Mouse (Mus musculus): ENCODE results near the gene Ltk.

The Ltk gene

DNA sequence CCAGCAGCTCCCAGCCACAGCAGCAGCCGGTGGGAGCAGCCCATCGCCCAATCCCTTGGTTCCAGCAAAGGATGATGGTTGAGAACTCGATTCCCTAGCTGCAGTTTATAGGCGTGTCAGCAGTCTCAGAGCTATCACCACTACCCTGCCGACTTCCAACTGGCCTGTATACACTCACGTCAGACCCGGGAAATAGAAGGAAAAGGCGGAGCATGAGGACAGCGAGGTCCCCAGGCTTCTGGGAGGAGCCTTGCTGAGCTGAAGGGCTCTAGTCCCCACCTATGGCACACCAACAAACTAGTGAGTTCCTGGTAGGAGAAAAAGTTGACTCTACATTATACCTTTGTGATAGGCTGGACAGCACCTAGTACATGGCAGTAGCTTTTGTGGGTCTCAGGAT lies at the start of gene Ltk:
Ltk (minus strand) TSS at position 181 of the 400 bp plus-strand sequence.
- DNase-seq (ENCODE audit: low spot score): no peak

DNA sequence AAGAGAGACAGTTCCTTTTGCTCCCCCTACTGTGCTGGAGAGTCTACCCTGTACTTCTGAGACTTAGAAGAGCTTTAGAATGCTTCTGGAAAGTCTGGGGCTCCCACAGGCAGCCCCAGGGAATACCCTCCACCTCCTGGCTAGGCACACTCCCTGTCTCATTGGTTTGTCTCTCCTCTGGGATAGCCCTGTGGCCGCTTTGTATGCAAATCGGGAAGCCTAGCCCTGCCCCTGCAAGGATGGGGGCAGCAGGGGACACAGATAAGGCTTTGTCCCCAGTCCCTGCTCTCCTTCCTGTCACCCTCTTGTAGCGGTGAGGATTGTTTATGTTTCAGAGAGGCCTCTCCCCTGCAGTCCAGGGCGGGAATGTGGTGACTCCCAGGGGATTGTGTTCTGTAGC lies 48.6 kb upstream of the Ltk start:
- peak; percentile 32 for DNase-seq (ENCODE audit: low spot score)

DNA sequence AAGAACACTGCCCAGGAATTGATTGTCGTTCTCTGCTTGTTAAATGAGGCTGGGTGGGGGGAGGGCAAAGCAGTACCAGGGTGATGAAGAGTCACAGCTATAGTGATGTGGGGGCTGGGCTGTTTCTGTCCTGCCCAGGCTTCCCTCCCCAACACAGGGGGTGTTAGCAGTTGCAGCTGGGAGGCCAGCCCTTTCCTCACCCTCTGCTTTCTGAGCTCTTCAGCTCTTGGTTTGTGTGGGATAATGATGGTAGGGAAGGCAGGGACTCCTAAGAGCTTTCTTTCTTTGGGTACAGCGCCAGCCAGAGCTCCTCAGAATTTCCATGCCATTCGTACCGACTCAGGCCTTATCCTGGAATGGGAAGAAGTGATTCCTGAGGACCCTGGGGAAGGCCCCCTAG lies 48.2 kb upstream of the Ltk start:
- DNase-seq (ENCODE audit: low spot score): no peak

DNA sequence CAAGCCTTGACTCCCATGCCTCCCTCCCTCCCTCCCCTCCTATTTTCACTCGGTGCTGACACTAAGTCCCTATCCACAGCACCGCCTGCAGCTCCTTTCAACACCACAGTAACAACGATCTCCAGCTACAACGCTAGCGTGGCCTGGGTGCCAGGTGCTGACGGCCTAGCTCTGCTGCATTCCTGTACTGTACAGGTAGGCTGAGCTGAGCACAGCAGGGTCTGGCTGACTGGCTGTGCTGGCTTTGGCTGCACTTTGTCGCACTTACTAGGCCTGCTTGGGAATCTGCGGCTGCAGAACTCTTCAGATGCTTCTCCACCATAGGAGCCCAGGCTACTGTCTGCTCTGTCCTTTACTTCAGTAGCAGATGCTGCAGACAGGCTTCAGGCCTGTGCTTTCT lies 45.3 kb upstream of the Ltk start:
- DNase-seq (ENCODE audit: low spot score): no peak

DNA sequence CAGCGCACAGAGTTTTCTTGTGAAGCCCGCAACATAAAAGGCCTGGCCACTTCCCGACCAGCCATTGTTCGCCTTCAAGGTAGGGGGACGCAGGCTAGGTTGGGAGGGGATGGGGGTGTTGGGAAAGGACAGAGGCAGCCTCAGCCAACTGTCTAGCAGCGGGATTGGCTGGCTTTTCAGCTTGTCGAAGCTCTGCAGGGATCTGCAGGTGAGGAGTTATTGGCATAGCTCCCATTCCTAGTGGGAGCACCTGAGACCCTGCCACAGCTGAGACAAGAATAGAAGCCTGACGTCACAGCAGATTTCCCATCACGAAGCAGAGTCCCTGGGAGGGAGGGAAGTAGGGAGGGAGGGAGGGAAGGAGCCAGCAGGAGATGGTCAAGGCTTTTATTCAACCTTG lies 44.5 kb upstream of the Ltk start:
- no peak for DNase-seq (ENCODE audit: low spot score)

DNA sequence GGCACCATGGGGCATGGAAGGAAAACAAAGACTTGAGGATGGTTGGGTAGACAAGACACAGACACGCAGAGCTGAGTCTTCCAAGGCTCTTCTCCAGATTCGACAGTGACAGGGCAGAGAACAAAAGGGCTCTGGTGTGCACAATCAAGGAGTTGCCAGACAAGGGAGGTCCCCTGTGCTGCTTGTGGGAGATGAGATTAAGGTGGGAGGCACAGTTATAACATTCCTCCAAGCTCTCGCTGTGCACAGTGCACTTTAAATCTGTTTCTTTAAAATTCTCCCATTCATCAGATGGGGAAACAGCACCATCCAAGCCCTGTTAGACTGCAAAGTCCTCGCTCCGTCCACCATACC lies 44.0 kb upstream of the Ltk start:
- no peak for DNase-seq (ENCODE audit: low spot score)

DNA sequence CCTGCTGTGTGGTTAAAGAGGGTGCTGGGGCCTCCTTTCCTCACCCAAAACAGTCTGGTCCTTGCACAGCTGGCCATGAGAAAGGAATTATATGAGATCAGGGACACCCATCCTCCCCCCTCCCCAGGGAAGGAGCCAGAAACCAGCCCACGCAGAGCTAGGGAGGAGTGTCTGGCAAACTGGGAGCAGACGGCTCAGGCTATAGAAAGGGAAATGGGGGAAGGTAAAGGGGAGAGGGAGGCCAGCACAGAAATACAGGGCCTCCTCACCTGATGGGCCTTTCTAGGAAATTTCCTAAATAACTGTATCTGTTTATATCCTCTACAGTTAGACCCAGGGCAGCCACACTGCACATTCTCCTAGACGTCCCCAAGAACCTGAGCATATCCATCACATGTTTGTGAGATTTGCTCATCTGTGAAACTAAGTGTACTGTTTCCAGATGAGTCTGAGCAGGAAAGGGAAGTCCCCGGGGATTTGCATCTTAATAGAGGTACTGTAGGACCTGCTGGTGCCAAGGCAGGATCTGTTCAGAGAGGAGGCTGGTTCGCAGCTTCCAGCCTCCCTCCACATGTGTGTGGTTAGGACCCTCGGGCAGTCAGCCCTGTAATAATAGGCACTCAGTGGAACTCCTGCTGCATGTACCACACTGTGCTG lies 43.5 kb upstream of the Ltk start:
- DNase-seq (ENCODE audit: low spot score): no peak

DNA sequence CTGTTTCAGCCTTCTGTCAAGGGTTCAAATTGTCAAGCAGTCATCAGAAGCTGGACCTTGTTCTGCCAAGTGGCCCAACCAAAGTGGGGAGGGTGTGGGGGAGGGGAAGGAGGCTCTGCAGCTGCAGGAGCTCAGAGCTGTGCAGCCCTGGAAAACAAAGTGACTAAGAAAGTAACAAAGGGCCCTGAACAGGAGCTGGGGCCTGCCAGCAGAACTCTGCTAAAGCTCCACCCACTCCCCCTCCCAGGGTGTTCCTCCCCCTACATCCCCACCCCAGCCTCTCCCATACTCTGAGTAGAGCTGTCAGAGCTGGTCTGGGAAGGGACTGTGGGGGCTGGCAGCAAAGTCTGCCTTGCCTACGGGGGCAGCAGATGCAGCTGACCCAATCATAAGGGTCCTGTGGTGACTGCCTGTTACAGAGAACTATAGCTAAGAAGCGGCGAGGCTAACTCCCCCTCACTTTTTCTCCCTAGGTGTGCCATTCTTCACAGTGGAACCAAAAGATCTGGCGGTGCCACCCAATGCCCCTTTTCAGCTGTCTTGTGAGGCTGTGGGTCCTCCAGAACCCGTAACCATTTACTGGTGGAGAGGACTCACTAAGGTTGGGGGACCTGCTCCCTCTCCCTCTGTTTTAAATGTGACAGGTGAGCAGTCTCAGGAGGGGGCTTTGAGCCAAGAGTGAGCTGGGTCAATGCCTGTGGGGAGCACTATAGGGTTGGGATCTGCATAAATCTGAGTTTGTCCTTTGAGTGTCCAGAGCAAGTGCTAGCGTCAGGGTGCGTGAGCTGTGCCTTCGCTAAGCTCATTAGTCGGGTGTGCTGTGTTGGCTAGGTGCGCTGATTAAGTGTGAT lies 42.8 kb upstream of the Ltk start:
- DNase-seq (ENCODE audit: low spot score): no peak

DNA sequence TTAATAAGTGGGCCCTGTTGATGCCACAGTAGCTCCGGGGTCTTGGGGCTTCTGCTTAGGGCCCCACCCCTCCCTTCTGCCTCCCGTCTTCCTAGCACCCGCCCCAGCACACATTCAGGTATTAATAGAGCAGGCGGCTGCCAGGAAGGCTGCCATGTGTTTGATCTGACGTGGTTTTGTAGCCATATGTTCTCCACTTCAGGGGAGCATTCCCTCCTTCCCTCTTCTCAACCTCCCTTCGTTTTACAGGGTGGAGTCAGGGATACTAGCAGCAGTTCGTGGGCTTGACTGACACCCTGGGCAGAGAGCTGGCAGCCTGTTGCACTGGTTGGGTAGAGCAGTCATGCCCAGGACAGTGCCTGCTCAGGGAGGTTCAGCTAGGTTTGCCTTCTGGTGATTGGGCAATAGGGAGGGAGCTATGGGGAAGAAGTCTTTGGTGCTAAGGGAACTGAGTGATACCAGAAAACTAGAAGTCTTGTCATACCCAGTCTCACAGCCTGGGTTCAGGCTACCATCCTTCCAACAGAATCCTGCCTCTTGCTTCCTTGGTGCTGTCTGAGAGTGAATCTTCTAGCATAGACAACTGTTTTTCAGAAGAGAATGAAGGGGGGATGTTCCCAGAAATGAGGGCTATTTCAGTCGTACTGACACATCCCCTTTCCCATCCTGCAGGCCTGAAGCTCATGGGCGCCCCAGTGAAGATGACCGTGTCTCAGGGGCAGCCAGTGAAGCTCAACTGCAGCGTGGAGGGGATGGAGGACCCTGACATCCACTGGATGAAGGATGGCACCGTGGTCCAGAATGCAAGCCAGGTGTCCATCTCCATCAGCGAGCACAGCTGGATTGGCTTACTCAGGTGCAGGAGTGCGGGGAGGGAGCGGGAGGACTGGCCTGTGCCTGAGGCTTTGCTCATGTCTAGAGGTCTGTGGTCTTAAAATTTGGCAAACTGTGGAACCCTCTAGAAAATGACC lies 40.9 kb upstream of the Ltk start:
- DNase-seq (ENCODE audit: low spot score): no peak

DNA sequence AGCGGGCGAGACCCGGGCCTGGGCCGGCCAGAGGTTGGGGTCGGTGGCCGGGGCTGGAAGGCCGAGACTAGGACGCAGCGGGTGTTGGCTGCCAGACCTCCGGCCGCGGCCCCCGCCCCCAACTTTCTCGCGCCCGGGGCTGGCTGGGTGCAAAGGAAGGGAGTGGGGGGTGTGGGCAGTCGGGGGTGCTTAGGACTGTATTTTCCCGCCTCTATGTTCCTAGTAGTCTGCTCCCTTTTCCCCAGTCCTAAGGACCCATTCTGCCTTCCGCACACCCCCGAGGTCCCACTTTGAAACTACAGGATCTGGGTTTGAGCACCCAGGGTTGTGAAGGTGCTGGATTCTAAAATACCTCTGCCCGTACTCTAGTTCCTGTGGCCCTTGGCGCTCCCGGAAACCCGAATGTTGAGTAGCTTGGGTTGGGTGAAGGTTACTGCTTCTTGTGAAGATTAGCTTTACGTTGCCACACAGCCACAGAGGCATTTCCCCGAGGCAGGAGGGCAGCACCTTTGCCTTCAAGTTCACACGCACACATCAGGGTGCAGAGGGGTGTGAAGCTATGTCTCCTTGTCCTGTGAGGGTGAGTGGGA lies 39.8 kb upstream of the Ltk start:
- no peak for DNase-seq (ENCODE audit: low spot score)

DNA sequence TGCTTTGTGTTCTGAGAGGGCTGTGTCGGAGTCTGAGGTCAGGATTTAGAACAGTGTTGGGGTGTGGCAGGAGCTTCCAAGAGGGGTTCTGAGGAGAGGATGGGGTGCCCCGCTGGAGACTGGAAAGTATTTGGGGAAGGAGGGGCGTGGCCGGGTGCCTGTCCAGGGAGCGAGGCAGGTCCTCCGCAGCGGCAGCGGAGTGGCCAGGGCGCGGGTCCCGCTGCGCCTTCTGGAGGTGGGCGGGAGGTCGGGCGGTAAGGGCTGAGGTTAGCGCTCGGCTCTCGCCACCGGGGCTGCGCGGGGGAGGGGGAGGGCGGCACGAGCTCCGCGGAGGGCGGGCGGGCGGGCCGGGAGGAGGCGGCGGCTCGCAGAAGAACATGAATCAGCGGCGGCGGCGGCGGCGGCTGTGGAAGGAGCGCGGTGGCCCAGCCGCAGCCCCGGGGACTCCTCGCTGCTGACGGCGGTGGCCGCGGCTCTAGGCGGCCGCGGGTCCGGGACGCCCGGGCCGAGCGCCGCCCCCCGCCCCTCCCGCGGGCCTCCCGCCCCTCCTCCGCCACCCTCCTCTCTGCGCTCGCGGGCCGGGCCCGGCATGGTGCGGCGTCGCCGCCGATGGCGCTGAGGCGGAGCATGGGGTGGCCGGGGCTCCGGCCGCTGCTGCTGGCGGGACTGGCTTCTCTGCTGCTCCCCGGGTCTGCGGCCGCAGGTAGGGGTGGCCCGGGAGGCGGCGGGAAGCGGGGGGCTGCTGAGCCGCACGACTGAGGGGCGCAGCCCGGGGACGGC lies 39.1 kb upstream of the Ltk start:
- DNase-seq (ENCODE audit: low spot score): no peak

DNA sequence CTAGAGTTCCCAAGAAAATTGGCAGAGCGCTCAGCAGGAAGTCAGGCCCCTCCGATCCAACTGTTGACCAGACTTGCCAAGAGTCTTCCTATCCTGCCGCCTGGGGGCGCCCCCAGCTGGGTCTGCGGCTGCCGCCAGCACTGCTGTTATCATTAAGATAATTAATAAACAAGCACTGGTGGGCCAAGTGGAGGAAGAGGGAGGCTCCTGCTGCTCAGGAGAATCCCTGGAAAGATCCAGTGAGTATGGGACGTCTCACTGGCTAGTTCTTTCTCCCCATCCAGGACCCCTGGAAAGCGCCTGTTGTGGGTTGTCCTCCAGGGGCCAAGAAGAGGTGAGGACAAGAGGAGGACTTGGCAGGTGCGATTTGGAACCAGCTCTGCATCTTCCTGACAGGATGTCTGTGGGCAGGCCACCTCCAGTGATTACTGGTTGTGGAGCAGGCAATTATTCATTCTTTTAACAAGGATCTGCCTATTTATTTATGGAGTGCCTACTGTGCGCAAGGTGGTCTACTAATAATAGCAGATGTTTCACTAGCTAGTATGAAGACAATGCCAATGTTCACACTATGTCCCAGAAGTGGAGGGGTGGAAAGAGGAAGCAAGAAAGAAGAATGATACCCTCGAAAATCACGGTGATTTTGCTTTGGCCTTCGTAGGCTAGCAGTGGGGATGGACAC lies 38.2 kb upstream of the Ltk start:
- DNase-seq (ENCODE audit: low spot score): peak; percentile 75

DNA sequence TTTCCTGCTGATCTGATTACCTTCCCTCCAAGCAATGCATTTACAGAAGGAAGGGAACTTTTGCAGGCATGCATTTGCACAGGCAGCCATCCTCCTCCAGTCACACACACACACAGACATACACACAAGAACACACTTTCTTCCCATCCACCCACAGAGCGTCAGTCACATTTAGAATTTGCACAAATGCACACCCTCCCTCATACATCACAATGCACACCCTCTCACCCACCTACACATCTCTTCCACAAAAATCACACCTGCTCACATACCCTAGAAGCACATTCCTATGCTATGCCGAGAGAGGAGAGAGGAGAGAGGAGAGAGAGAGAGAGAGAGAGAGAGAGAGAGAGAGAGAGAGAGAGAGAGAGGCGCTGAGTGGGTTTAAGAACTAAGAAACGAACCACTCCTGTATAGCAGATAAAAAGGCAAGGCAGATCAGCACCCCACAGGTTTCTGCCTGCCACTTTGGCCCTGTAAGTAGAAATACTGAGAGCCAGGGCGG lies 37.1 kb upstream of the Ltk start, which contains the start of gene Tyro3:
Tyro3 (plus strand) TSS at position 455 of the 505 bp plus-strand sequence.
- no peak for DNase-seq (ENCODE audit: low spot score)

DNA sequence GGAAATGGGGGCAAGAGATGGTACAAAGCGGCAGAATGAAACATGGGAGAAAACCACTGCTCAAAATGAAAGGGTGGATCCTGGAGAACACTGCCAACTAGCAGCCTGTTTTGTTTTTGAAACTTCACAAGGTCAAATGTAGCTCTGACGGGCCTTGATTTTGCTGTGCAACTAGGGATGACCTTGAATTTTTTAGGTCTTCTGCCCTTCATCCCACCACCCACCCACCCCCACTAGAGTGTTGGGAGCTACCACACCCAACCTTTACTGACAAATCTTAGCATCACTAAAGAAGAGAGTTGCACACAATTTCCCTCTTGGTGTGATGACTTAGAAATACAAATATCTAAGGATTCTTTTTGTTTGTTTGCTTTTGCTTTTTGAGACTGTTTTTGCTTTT lies 29.8 kb upstream of the Ltk start:
- no peak for DNase-seq (ENCODE audit: low spot score)

DNA sequence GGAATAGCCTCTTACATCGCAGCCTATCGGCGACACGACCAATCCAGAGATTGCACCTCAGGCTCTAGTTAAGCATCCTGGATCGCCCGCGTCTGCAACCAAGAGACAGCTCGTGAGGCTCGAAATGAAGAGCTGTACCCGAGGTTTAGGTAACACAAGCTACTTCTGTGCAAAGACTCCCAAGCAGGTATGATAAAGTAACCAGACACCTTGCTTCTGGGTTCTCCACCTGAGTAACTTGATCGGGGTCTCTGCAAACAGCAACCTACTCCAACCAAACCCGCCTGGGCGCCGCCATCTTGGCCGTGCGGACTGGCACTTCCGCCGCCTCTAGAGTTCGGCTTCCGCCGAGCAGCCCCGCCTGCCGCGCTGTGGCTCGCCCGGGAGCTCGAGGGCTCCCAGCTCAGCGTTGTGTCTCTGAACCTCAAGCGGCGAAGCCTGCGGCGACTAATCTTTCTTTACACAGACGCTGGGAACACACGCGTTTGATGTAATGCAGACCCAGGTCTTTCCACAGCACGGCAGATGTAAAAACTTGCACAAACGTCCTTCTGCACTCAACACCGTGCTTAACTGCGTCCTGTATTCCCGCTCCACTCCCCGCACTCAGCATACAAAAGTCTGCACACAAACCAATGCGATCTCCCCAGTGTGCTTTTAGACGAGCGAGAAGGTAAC lies 27.1 kb upstream of the Ltk start, which contains the start of gene Rpap1:
Rpap1 (minus strand) TSS at position 332 of the 678 bp plus-strand sequence.
- DNase-seq (ENCODE audit: low spot score): peak; percentile 81

DNA sequence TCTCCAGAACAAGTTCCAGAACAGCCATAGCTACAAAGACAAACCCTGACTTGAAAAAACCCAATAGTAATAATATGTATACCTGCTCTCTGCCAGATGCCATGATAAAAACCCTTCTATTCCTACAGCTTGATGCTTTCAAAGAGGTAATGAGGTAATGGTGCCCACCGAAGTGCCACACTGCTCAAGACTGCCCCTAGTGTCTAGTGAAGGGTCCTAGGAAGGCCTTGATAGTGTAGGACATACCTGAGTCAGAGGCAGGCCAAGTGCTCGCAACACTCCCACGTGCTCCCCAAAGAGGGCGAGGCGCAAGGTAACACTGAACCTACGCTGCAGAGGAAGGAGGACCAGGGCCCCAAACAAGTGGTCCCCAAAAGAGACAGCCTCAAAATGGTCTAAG lies 7.0 kb upstream of the Ltk start:
- no peak for DNase-seq (ENCODE audit: low spot score)

DNA sequence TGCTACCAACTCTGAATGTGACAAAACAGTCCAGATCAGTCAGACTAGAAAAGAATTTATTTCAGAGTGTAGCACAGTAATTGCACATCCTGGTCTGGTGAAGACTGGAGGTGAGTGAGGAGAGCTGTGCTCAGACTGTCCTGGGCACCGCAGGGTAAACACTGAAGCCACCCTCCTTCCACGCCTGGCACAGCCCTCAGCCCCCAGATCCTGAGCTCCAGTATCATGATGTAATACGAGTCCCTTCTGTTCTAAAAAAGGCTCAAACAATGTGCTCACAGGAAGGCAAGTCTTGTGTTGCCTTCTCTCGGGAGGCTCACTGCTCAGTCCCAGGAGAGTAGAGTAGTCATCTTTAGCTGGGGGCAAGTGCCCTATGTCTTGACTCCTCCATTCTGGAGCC lies 3.7 kb upstream of the Ltk start:
- DNase-seq (ENCODE audit: low spot score): no peak

DNA sequence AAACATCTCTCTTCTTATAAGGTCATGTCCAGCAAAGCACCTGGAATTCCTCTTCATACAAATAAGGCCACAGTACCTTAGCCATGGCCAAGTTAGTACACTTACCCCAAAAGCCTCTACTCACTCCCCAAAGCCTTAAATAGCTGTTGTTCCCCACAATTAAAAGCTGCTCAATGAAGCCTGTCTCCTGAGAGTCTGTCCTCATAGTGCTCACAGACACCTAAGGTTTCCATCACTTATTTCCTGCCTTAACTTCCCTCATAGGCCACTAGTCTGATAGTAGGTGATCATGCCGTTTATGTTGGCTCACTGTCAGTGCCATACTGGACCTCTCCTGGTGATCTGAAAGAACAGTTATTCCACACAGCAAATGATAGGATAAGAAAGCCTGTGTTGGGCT lies 2.0 kb upstream of the Ltk start:
- no peak for DNase-seq (ENCODE audit: low spot score)

DNA sequence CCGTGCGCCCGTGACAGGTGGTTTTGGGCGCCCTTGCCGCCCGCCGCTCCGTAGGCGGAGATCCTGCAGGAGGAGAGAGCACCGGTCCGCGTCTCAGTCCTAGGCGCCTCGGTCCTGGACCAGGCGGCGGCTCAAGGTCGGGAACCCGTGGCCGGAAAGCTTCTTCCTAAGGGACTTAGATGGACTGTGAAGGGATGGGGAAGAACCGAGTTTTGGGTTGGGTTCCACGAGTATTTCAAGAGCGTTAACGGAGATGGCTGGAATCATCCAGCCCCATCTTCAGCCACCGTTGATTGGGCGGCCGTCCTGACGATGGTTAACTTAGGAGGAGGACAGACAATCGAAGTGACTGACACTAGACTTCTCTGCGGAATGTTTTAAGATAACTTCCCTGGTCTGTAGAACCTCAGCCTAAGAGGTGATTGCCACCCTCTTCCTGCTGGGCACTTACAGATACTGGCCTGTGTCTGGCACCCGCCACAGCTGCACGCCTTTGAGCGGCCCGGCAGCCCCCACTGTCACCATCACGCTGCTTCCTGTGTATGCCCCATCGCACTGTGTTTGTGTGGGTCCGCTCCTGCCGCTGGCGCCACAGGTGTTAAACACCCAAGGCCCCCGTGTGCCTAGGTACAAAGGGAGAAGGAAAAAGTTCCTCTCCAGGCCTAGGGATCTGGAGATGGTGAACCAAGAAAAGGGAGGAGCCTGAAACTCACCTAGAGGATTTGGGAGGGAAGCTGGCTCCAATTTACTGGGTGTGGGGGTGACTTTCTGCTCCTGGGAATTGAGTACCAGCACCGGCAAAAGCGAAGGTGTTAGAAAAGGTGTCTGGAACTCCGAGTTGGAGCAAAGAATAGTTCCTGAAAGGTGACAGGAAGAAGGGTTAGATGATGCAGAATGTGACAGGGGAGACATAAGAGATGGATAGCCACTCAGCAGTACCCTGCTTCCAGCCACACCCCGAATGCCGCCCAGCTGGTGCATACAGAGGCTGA lies 1.1 kb downstream of the Ltk start:
- no peak for DNase-seq (ENCODE audit: low spot score)

All from layer of hippocampus, adult 11-12 months (tissue).